Mouse (Mus musculus) CH12.LX (cell line): Measurements from ENCODE around the gene Zbtb5.
A peak's percentile ranks its signal among the peaks of the same experiment; 100 is the strongest.

Experiments used
- CHD2 ChIP-seq: IDR thresholded peaks from 2 replicates; pipeline ENCODE4 v1.6.1; 2011; ENCODE audit warnings: low read length, improper control_type of control experiment
- CTCF ChIP-seq, 2 experiments: IDR thresholded peaks in 1 of 2; conservative IDR thresholded peaks in 1 of 2; 2 replicates each; pipeline ENCODE4 v1.5.1; 2011 to 2012; ENCODE audit warnings: low read depth in 2 of 2, low read length in 2 of 2, improper control_type of control experiment in 1 of 2, inconsistent platforms in 1 of 2, mild to moderate bottlenecking in 1 of 2, moderate library complexity in 1 of 2
- E2F4 ChIP-seq: IDR thresholded peaks from 2 replicates; pipeline ENCODE4 v1.6.1; 2011; ENCODE audit warnings: low read depth, low read length, improper control_type of control experiment; ENCODE audit not compliant: insufficient replicate concordance
- EP300 ChIP-seq: IDR thresholded peaks from 2 replicates; pipeline ENCODE4 v1.6.1; 2011; ENCODE audit warnings: low read length, improper control_type of control experiment
- GABPA ChIP-seq: IDR thresholded peaks from 2 replicates; pipeline ENCODE4 v1.6.1; 2012; ENCODE audit warnings: low read depth, low read length, improper control_type of control experiment, inconsistent platforms; ENCODE audit not compliant: insufficient replicate concordance
- MAX ChIP-seq: IDR thresholded peaks from 2 replicates; pipeline ENCODE4 v1.6.1; 2011; ENCODE audit warnings: low read length, improper control_type of control experiment
- MYC ChIP-seq: IDR thresholded peaks from 2 replicates; pipeline ENCODE4 v1.6.1; 2011; ENCODE audit warnings: low read depth, mild to moderate bottlenecking, improper control_type of control experiment, low read length
- POLR2A ChIP-seq: IDR thresholded peaks from 2 replicates; pipeline ENCODE4 v1.6.1; 2011; ENCODE audit warnings: low read depth, mild to moderate bottlenecking, improper control_type of control experiment, low read length
- RCOR1 ChIP-seq: conservative IDR thresholded peaks from 2 replicates; pipeline ENCODE4 v1.6.1; 2012; ENCODE audit warnings: low read depth, mild to moderate bottlenecking, inconsistent platforms, low read length, improper control_type of control experiment
- SIN3A ChIP-seq: IDR thresholded peaks from 2 replicates; pipeline ENCODE4 v1.6.1; 2012; ENCODE audit warnings: low read length, improper control_type of control experiment, inconsistent platforms
- ZNF384 ChIP-seq: IDR thresholded peaks from 2 replicates; pipeline ENCODE4 v1.6.1; 2012; ENCODE audit warnings: low read depth, low read length, improper control_type of control experiment, inconsistent platforms

DNA sequence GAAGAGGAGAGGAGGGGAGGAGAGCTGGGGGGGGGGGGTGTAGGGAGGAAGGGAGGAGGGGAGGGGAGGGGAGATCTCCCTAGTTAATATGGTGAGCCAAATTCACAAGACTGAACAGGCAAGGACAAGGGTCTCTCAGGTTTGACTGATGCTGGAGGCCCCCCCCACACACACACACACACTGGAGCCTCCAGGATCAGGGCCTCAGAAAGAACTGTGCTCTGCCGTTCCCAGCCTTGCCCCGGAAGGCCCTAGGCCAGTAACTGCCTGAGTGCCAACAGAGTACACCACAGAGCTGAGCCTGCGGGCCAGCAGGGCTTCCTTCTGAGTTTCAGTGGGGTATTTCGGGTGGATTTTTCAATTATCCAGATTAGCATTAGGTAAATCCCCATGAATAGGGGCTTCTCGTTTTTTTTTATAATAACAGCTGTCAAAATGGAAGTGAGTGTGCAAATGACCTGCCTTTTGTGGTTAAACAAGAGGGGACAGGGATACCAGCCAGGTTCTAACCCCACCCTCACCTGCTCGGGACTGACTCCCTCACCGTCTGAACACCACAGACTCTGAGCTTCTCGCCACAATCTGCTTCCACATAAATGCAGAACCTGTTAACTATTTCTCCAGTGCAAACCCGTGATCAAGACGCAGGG is 67.7 kb downstream of the Zbtb5 start:
- TF ChIP-seq CTCF (conservative IDR thresholded peaks at IDR 0.05 in 1 of 2, IDR thresholded peaks at IDR 0.05 in 1 of 2; ENCODE audit: low read depth in 2 of 2, low read length in 2 of 2) = no peak
- peak; percentile 64 for TF ChIP-seq MAX
- peak; percentile 95 for TF ChIP-seq ZNF384
- no peak for TF ChIP-seq MYC
- TF ChIP-seq EP300 = peak; percentile 90
- TF ChIP-seq RCOR1 = no peak
- TF ChIP-seq SIN3A = peak; percentile 60; the same call in 1 of the 2 replicates
- TF ChIP-seq CHD2 = peak; percentile 55; the same call in 1 of the 2 replicates
- no peak for TF ChIP-seq E2F4
- no peak for TF ChIP-seq GABPA
- TF ChIP-seq POLR2A = no peak; the same call in 1 of the 2 replicates
